Mouse (Mus musculus) adrenal gland, adult 8-10 months (tissue): ENCODE measurements around the gene Chst11. TPM values are rescaled to one million over a fixed set of nuclear protein-coding genes. Genes with fewer than 3 reads are reported as not detected.
A peak's percentile ranks its signal among the peaks of the same experiment; 100 is the strongest.

Source experiments
- DNase-seq: peaks from one replicate; pipeline ENCODE4 v3.0.0; 2022
- total RNA-seq, 4 experiments: library from RNA; stranded (reverse); gene quantifications; 2 replicates each; pipeline ENCODE4 v1.2.4; 2022

Chst11 gene
- total RNA-seq = 10 to 100 TPM; 42.6 to 79.6 (median 61.1) TPM

DNA sequence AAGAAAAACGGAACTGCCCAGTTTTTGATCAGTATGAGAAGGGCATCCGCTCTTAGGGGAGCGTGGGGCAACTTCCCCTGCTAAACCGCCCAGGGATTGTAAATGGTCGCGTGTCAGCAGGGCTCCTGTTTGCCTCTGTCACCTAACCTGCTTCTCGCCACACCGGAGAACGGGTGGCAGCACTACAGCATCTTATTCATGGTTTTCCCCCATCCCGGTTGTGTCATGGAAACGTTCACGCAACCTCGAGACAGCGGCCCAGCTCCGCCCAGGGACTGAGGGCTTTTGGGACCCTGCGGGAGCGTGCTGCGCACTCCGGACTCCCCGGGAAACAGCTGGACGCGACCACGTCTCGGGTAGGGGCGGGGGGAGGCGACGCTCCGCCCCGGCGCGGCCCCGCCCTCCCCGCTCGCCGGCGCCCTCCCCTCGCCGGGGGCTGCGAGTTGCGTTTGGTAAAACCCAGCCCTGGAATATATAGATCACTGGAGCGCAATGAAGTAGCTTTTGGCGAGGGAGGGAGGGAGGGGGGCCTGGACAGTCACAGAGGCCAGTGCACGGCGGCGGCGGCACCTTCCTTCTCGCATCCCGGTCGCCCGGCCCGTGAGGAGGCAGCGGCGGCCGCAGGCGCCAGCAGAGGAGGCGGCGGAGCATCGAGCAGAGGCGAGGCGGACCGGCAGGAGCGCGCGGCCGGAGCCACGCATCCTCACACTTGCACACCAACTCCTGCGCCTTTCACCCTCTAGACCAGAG is at the start of gene Chst11:
Gene Chst11, plus strand, starts transcription at position 549 of the 750 bp plus-strand sequence.
- peak; percentile 85 for DNase-seq

GRCm38 (mm10) chr10:82935774-82936173 is 49.5 kb upstream of the Chst11 start:
- no peak for DNase-seq

DNA sequence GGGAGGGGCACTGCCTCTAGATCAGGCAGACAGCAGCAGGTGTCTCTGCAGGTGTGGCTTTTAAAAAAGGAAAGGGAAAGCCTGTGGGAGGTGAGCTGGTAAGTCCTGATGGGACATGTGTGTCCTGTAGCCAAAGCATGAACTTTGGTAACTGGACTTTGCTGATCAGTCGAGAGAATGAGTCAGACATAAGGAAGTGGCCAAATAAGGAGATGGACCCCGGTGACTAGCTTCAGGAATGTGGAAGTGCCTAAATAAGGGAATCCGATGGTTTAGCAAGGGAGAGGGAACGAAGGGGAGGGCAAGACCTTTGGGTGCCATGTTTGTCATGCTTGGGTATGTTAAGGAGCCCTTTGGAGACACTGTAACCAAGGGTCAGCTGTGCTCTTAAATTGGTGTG is 31.9 kb upstream of the Chst11 start:
- no peak for DNase-seq

GRCm38 (mm10) chr10:82955117-82955516 is 30.2 kb upstream of the Chst11 start:
- DNase-seq = no peak

- peak; percentile 40 for DNase-seq
These were observed 27.0 kb upstream of the Chst11 start for GRCm38 (mm10) chr10:82958218-82958761.

GRCm38 (mm10) chr10:82959316-82959715 is 26.0 kb upstream of the Chst11 start:
- peak; percentile 65 for DNase-seq

GRCm38 (mm10) chr10:82961302-82961701 is 24.0 kb upstream of the Chst11 start:
- no peak for DNase-seq

GRCm38 (mm10) chr10:82962018-82962417 is 23.3 kb upstream of the Chst11 start:
- no peak for DNase-seq

DNA sequence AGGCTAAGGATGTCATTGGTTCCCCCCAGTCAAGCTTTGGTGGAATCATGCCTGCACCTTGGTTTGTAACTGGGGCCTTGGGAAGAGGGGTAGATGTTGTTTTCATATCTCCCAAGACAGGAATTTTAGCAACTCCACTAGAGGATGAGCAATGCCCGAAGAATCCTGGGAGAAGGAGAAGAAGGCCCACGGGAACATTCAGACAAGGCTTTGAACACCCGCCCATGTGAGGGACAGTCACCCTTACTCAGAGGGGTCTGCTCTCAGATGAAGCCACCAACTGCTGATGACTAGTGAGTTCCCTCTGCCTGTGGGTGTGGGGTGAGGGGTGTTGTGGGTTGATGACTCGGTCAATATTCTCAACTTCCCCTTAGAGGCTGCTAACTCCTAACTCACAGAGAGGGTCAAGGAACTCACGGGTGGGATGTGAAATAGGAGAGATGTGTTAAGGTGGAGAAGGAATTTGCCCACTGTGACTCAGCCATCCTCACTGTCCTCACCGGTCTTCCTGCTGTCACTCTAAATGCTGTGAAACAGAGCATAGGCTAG is 22.8 kb upstream of the Chst11 start:
- no peak for DNase-seq

GRCm38 (mm10) chr10:82964491-82964890 is 20.8 kb upstream of the Chst11 start:
- DNase-seq = no peak

DNA sequence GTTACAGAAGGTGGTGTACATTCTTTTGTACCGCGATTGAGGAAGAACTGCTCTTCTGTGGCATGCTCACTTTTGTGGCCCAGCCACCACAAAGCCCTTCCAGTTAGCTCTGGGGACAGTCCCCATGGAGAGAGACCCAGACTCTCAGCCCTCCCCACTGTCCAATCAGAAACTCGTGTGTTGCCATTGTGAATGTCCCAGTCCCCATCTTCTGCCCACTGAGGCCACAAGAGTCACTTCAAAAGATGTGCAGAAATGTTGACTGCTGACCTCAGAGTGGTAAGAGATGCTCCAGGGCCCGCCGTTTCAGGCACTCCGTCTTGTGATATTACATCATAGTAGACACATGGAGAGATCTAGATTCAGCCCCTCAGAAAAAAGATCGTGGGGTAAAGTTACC is 18.6 kb upstream of the Chst11 start:
- DNase-seq = no peak

GRCm38 (mm10) chr10:82969612-82970011 is 15.7 kb upstream of the Chst11 start:
- no peak for DNase-seq

DNA sequence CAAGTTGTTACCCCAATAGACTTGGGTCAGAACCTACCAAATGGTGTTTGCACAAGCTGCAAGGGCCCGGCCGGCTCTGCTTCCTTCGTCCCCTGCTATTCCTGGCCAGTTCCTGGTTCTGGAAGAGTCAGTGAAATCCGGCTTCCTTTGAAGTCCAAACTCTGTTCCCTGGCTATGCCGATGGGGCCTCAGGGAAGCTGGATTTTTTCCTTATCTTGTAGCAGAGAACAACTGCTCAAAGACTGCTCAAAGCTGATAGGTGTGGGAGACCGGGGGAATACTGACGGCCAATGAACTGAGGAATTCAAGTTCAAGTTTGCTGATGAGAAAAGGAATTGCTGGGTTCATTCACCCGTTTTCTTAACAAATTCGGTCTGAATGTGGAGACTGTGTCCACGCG is 13.7 kb upstream of the Chst11 start:
- no peak for DNase-seq

- no peak for DNase-seq
These were observed 11.1 kb upstream of the Chst11 start for GRCm38 (mm10) chr10:82974201-82974600.

- DNase-seq = no peak
These were observed 10.6 kb upstream of the Chst11 start for GRCm38 (mm10) chr10:82974627-82975177.

- no peak for DNase-seq
These were observed 9.5 kb upstream of the Chst11 start for GRCm38 (mm10) chr10:82975806-82976205.

GRCm38 (mm10) chr10:82982286-82982685 is 3.0 kb upstream of the Chst11 start:
- no peak for DNase-seq

DNA sequence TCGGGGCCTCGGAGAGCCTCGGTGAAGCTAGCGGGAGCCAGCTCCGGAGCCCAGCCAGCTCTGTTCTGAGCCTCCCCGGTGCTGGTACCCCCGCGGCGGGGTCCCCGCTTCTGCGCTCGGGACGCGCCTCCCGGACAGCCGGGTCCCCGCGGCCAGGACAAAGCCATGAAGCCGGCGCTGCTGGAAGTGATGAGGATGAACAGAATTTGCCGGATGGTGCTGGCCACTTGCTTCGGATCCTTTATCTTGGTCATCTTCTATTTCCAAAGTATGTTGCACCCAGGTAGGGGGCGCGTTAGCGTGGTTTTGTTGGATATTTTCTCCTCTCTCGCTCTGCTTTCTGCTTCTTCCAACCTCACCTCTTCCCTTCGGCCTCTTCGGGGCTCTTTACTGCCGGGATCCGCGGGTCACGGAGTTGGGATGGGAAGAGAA is 418 bp downstream of the Chst11 start:
- peak; percentile 43 for DNase-seq

- DNase-seq = no peak
These were observed 1.1 kb downstream of the Chst11 start for GRCm38 (mm10) chr10:82986251-82986992.

GRCm38 (mm10) chr10:82986993-82987349 is 1.7 kb downstream of the Chst11 start:
- no peak for DNase-seq

DNA sequence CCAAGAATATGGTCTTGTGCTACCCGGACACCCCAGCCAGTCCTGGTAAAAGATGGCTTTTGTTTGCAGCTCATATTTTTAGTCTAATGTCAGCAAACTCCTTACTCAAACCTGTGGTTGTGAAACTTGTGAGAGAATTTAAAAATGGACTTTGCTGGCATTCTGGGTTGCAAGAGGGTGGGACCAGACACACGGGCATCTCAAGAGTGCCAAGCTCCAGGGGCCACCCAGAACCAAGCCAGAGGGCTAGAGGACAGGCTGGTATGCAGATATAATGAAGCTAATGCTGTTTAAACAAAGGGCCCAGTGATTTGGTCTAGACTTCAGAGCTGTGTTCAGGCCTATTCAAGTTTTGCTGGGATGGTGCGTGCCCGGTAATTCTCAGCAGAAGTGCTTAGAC is 2.1 kb downstream of the Chst11 start:
- DNase-seq = no peak

DNA sequence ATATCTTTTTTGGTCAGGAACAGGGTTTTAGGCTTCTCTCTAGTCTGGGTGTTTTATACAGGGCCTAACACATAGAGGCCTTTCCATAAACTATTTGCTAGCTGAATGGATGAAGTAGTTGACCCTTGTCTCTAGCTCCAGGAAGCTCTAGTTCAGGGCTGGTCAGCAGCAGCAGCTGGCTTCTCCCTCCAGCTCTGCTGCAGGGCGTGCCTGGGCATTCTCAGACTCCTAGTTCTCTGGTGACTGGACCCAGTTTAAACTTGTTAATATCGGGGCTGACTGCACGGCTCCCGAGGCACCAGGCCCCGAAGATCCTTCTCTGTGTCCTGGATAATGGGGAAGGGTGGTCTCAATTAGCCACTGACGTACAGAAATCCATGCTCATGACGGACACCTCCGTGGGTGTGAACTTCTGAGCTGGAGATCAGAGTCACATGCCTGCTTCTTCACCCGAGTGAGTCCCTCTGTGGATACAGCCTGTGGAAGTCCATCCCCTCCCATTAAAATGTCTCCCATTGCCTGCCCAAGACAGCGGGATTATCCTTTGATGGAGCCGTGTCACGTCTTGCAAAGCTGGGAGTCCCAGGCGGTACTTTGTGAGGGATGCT is 4.2 kb downstream of the Chst11 start:
- DNase-seq = no peak

- DNase-seq = peak; percentile 43
These were observed 5.6 kb downstream of the Chst11 start for GRCm38 (mm10) chr10:82990918-82991317.
